Mouse (Mus musculus): ENCODE results near the gene Shf.

DNA sequence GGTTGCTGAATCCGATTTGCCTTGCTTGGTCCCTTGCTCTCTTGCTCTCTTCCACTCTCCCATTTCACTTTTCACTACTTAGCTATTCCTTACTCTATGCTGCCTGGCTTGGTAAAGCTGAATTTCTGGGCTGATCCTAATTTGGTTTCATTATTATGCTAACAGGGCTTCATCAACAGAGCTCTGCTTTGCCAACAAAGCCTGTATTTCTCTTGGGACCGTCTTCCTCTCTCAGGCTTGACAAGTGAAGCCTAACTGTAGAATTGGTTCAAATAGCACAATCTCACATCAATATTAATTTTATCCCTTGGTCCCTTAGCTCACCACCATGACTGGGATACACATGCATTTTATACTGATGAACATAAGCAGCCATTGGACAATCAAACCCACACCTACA is 57.4 kb downstream of the Shf start:
- TF ChIP-seq CTCF (IDR thresholded peaks at IDR 0.05; ENCODE audit: low read depth): no peak
- no peak for TF ChIP-seq EP300 (optimal IDR thresholded peaks at IDR 0.05)

Measured in stomach, postnatal 0 days (tissue).